Mouse (Mus musculus) gastrocnemius, postnatal 4 days (tissue): ENCODE measurements at regions not wholly inside any gene's neighbourhood (a gene's known extent, or its start where the extent isn't known, plus 50 kb on each side); places are given as distances from the start of the nearest gene placed in this dataset.

Source experiments
- DNase-seq, 2 experiments: peaks; one replicate each; pipeline ENCODE4 v3.0.0; 2021 to 2022; ENCODE audit warnings: low spot score in 2 of 2, mixed read lengths in 2 of 2

GRCm38 (mm10) chr2:135582341-135582740 is 76.5 kb upstream of the Plcb4 start:
- DNase-seq = no peak

- no peak for DNase-seq
Measured at GRCm38 (mm10) chr2:135606306-135606705, 52.5 kb upstream of the Plcb4 start.
